Mouse (Mus musculus): ENCODE data around the gene Necab2.

Necab2 gene

GRCm38 (mm10) chr8:119428350-119428740, 18.2 kb upstream of the Necab2 start:
- DNase-seq (ENCODE audit: low read depth, low spot score), result no peak

GRCm38 (mm10) chr8:119428766-119429327, 17.7 kb upstream of the Necab2 start:
- DNase-seq (ENCODE audit: low read depth, low spot score), result no peak

GRCm38 (mm10) chr8:119429552-119429951, 17.0 kb upstream of the Necab2 start:
- DNase-seq (ENCODE audit: low read depth, low spot score), result no peak

- no peak for DNase-seq (ENCODE audit: low read depth, low spot score)
Observed at GRCm38 (mm10) chr8:119430250-119430649, 16.3 kb upstream of the Necab2 start.

- DNase-seq (ENCODE audit: low read depth, low spot score), result no peak
Observed at GRCm38 (mm10) chr8:119430690-119431089, 15.8 kb upstream of the Necab2 start.

GRCm38 (mm10) chr8:119432372-119432771, 14.1 kb upstream of the Necab2 start:
- no peak for DNase-seq (ENCODE audit: low read depth, low spot score)

GRCm38 (mm10) chr8:119433582-119434174, 12.8 kb upstream of the Necab2 start, which contains the start of gene Osgin1:
Gene Osgin1 (plus strand): TSS chr8:119434124.
- DNase-seq (ENCODE audit: low read depth, low spot score), result no peak

GRCm38 (mm10) chr8:119434569-119434968, 11.9 kb upstream of the Necab2 start:
- DNase-seq (ENCODE audit: low read depth, low spot score), result no peak

- no peak for DNase-seq (ENCODE audit: low read depth, low spot score)
Observed at GRCm38 (mm10) chr8:119435527-119435926, 11.0 kb upstream of the Necab2 start.

- no peak for DNase-seq (ENCODE audit: low read depth, low spot score)
Observed at GRCm38 (mm10) chr8:119436331-119436730, 10.2 kb upstream of the Necab2 start.

- peak; percentile 55 for DNase-seq (ENCODE audit: low read depth, low spot score)
Observed at GRCm38 (mm10) chr8:119436933-119437332, 9.6 kb upstream of the Necab2 start.

- no peak for DNase-seq (ENCODE audit: low read depth, low spot score)
Observed at GRCm38 (mm10) chr8:119437506-119437905, 9.0 kb upstream of the Necab2 start.

- no peak for DNase-seq (ENCODE audit: low read depth, low spot score)
Observed at GRCm38 (mm10) chr8:119438876-119439275, 7.6 kb upstream of the Necab2 start.

- no peak for DNase-seq (ENCODE audit: low read depth, low spot score)
Observed at GRCm38 (mm10) chr8:119439424-119439823, 7.1 kb upstream of the Necab2 start.

- no peak for DNase-seq (ENCODE audit: low read depth, low spot score)
Observed at GRCm38 (mm10) chr8:119439893-119440249, 6.6 kb upstream of the Necab2 start.

GRCm38 (mm10) chr8:119440250-119440951, 6.1 kb upstream of the Necab2 start:
- DNase-seq (ENCODE audit: low read depth, low spot score), result peak; percentile 75

GRCm38 (mm10) chr8:119440952-119441270, 5.6 kb upstream of the Necab2 start:
- no peak for DNase-seq (ENCODE audit: low read depth, low spot score)

GRCm38 (mm10) chr8:119442013-119442412, 4.5 kb upstream of the Necab2 start:
- DNase-seq (ENCODE audit: low read depth, low spot score), result no peak

- DNase-seq (ENCODE audit: low read depth, low spot score), result no peak
Observed at GRCm38 (mm10) chr8:119442970-119443369, 3.5 kb upstream of the Necab2 start.

- DNase-seq (ENCODE audit: low read depth, low spot score), result no peak
Observed at GRCm38 (mm10) chr8:119446990-119447780, 666 bp downstream of the Necab2 start.

- no peak for DNase-seq (ENCODE audit: low read depth, low spot score)
Observed at GRCm38 (mm10) chr8:119447781-119448170, 1.3 kb downstream of the Necab2 start.

- no peak for DNase-seq (ENCODE audit: low read depth, low spot score)
Observed at GRCm38 (mm10) chr8:119449627-119450026, 3.1 kb downstream of the Necab2 start.
